Mouse (Mus musculus): ENCODE data around the gene Cnot3. TPM values are rescaled to one million over a fixed set of nuclear protein-coding genes. Genes with fewer than 3 reads are reported as not detected.

Gene Cnot3
- polyA plus RNA-seq (2012; rRNA removed; ENCODE audit: low replicate concordance), result 43.6 and 70.0 TPM in 2 replicates

DNA sequence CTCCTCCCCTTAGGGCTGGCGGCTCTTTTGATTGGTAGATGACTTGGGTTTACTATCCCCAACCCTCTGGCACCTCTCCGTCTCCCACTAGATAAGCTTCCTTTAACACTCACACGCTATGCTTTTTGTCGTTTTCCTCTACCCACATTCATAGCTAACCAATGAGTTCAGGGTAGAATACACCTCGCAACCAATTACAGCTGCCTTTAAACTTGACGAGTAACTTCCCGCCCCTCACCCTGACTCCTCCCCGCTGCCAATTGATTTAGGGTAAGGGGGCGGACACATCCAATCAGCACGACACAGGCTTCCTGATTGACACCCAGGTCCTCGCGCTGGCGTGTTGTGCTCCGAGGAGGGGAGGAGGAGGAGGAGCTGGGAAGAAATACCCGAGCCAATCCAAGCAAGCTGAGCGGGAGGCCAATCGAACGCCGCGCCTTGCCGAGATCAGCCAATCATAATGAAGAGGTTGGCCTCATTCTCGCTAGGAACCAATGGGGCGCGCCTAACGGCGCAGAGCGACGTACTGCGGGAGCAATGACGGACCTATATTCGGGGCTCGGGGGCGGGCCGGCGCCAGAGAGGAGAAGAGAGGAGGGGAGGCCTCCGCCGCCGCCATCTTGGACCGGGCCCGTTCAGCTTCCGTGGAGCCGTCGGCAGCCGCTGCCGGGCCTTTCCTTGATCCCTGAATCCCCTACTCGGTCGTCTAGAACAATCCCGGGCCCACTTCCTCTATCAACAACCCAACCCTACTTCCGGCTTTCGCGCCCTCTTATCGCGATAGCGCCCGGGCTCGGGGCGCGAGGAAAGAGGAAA, at the start of gene Cnot3:
Gene Cnot3, plus strand, starts transcription at position 597 of the 816 bp plus-strand sequence.

DNA sequence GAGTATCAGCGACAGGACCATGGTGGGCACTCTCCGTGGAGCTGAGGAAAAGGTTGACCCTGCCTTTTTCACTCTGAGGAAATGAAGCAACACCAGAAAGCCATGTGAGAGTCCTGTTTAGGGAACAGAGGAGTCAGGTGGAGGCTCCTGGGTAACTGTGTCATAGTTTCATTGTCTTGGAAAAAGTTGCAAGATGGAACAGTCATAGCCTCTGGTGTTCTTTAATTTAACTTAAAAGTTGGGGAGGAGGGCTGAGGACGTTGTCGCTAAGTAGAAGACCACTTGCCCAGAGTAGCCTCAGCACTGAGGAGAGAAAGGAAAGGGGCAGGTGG, 29.0 kb upstream of the Cnot3 start, which contains the start of gene Oscar:
Gene Oscar, minus strand, starts transcription at position 101 of the 332 bp plus-strand sequence.

DNA sequence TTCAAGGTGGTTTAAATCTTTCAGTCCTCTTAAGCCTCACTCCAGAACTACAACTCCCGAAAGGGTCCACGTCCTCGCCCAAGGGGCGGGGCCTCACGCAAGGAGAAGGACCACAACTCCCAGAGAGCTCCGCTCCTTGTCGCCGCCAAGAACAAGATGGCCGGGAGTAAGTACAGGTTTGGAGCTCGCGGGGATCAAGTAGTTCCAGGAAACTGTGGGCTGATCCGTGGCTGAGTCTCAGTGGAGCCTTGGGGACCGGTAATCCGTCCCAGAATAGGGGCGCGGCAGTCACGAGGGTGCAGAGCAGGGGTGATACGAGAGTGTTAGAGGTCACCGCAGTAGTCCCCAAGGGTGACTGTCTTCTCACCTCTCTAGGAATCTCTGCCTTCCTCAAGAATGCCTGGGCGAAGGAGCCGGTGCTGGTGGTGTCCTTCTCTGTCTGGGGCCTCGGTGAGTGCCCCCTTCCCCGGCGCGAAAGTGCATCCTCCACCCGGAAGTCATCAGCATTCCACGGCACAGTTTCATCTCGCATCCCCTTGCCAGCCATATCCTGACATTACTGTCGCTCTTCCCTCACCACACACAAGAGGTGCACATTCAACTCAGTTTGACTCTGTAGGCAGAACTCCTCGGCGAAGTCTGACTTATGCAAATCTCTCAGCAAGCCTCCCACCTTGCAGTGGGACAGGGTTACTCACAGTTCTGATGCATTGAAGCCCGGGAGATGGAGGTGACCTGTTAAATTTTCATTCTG, 27.6 kb upstream of the Cnot3 start, which contains the start of gene Ndufa3:
Gene Ndufa3, plus strand, starts transcription at position 132 of the 754 bp plus-strand sequence.

DNA sequence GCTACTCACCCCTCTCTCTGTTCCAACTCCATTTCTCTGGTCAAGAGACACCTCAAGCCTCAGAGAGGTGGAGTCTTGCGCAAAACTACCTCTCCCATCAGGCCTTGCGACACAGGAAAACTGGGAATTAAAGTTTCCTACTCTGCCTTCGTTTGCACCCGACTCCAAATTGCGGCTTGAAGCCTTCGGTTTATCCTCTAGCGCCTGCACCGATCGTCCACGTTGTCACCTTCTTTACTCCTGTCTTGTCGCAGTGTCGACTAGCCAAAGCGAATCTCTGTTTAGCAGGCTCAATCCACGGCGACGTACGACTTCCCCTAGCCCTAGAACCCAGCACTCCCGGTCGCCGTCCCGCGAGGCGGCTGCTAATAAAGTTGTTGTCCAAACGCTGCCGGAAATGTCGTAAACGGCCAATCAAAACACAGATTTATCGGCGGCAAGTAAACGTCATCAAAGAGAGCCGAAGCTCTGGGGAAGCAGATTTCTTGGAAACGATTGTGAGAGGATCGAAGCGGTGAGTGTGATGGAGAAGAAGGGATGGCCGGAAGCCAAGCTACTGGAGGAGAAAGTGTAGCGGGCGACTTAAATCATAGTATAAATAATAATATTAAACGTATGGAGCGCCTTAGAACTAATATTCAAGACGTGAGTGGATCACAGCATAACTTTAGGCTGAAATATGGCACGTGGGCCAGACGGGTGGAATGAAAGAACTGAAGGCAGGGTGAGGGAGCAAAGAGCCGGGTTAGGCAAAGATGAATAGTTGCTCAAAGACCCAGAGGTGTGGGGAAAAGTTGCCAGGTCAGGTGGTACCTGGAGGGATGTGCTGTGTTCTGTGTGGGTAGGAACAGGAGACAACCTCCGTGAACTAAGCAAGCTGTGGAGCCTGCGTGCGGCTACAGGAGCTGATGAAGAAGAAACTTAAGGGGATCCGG, 15.3 kb upstream of the Cnot3 start, which contains the start of the genes Tfpt and Prpf31:
Gene Tfpt, minus strand, starts transcription at position 387 of the 935 bp plus-strand sequence.
Gene Prpf31, plus strand, starts transcription at position 443 of the 935 bp plus-strand sequence.

DNA sequence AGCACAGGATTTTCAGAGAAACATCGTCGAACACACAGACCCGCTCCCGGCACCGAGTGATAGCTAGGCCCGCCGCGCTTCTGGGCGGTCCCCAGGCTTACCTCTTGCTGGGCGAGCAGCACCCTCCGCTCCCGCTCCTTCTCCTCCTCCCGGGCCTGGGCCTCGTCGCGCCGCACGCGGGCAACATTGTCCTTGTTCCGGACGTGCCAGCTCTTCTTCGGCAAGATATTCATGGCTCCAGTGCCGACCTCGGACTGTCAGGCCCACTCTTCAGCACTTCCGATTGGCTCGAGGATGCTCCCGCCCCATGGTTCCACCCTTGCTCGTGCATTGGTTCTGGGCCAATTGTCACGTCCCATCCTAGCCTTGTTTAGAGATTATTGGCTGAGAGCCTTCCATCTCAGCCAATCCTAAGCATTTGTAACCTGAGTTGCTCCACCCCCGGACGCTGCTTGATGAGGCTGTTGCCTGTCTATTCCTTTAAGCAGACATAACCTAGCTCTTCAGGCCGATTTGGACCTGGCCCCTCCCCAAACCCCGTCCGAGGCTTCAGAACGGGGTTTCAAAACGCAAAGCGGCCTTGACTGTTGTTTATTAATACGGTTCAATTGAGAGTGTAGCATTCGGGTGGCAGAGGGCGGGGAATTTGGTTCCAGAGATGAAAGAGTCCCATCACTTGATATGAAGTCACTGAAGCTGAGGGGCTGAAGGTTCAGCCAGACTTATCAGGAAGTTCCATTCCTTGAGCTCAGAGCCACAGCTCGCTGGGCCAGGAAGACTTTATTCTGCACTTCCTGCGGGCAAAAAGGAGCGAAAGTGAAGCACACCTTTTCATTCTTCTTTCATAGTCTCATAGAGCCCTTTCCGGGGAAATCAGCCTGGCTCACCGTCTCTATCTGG, 20.4 kb downstream of the Cnot3 start, which contains the start of gene Leng1:
Gene Leng1, minus strand, starts transcription at position 626 of the 900 bp plus-strand sequence.

DNA sequence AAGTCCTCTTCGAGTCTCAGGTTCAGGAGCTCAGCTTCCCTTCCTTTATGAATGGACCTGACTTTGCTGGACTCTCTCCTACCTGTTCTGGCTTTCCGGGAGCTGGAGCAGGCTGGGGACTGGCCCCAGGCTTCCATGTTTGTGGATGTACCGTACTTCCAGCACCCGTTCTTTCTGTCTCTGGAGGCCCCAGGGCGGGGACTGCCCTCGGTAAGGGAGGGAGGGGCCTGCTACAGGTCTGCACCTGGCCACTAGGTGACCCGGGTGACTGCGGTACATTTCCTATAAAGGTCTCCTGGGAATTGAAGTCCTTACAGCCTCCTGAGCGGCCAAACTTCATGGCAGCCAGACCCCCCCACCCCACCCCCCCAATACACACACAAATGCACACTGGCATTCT, 32.3 kb downstream of the Cnot3 start, which contains the start of gene Tmc4:
Gene Tmc4, minus strand, starts transcription at position 212 of the 400 bp plus-strand sequence.

DNA sequence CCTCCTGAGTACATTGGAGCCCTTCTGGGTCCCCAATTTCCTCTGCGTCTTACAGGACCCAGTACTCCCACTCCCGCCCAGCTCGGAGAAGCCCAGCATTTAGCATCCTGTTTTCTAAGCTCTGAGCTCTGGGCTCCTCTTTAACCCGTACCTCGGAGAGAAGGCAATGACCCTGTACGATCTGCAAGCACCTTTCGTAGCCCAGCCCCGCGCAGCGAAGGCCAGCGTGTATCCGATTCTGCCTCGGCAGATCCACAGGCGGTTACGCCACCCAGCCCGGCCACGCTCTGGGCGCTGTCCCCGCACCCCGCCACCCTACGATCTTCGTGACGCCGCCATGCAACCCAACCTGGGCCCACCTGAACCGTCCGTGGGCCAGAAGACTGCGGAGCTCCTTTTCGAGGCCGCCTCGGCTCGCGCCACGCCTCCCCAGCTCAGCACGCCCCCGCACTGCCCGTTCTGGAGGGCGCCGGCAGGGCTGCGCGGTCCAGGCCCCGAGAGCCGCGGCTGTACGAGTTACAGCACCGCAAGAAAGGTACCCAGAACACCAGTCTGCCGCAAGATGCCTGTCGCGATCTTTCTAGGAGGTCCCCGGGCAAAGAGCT, 47.4 kb downstream of the Cnot3 start, which contains the start of gene Tsen34:
Gene Tsen34, plus strand, starts transcription at position 482 of the 605 bp plus-strand sequence.

DNA sequence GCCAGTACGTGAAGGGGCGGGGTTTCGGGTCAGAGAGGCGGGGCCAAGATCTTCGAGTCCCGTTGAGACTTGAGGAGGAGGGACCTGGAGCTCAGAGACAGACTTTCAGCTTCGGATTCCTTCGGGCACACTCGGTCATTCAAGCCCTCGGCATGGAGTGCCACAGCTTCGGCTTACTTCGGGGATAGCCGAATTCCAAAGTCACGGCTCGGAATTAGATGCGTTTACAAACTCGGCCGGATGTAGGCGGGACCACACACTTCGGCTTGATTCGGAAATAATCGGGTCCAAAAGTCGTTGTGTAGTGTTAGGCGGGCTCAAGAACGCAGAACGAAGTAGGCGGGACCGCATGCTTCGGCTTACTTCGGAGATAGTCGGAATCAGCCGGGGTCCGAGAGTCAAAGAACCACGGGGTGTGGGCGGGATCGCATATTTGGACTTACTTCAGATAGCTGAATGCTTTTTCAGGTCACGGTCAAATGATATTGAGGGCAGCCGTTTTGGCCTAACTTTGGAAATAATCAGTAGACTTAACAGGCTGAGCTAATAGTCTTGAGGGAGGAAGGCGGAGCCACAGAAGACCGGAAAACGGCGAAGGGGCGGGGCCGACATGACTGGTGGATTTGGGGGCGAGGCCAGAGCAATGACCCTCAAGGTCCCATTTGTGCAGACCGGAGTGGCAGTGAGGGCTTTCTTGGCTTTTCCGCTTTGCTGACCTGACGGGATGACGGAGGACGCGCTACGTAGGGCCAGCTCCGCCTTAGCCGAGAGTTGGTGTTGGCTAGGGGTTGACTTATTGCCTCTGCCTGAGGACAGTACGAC, 48.1 kb downstream of the Cnot3 start, which contains the start of gene Mboat7:
Gene Mboat7, minus strand, starts transcription at position 537 of the 822 bp plus-strand sequence.

DNA sequence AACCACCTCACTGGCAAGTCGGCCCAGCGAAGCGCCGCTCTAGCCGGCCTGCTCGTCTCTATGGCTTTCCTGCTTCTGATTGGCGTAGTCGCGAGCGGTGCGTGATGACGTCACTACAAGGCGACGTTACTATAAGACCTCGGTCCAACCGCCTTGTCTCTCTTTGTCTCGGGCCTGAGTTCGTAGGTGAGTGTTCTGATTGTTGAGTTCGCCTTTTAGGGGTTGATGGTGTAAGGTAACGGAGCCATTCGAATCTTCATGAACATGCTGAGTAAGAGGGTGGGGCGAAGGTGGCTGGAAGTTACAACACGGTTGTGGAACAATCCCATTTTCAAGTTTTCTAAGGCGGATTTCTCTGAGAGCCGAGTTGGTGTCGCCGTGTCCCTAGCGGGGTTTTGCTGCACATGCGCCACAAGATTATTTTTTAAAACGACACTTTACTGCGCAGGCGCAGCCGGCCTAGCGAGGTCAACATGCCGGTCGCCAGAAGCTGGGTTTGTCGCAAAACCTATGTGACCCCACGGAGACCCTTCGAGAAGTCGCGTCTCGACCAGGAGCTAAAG, 58.9 kb downstream of the Cnot3 start, which contains the start of gene Rps9:
Gene Rps9, plus strand, starts transcription at position 115 of the 563 bp plus-strand sequence.

Other genes with a start within 250 kb of the Cnot3 start
- not detected in 2 replicates for gene Cacng6, start 221.1 kb upstream of the Cnot3 start, polyA plus RNA-seq (2012; rRNA removed; ENCODE audit: low replicate concordance)
- gene Tarm1, start 142.6 kb upstream of the Cnot3 start, polyA plus RNA-seq (2012; rRNA removed; ENCODE audit: low replicate concordance), result 0.15 and 0.20 TPM in 2 replicates
- 0.21 and 0.36 TPM in 2 replicates for gene Oscar, start 29.1 kb upstream of the Cnot3 start, polyA plus RNA-seq (2012; rRNA removed; ENCODE audit: low replicate concordance)
- gene Ndufa3, start 27.9 kb upstream of the Cnot3 start, polyA plus RNA-seq (2012; rRNA removed; ENCODE audit: low replicate concordance), result 278 and 365 TPM in 2 replicates
- gene Tfpt, start 15.3 kb upstream of the Cnot3 start, polyA plus RNA-seq (2012; rRNA removed; ENCODE audit: low replicate concordance), result 11.6 and 11.8 TPM in 2 replicates
- 25.6 and 39.6 TPM in 2 replicates for gene Prpf31, start 15.3 kb upstream of the Cnot3 start, polyA plus RNA-seq (2012; rRNA removed; ENCODE audit: low replicate concordance)
- 5.2 and 5.6 TPM in 2 replicates for gene Leng1, start 20.6 kb downstream of the Cnot3 start, polyA plus RNA-seq (2012; rRNA removed; ENCODE audit: low replicate concordance)
- 5.0 and 61.2 TPM in 2 replicates for gene Tmc4, start 32.3 kb downstream of the Cnot3 start, polyA plus RNA-seq (2012; rRNA removed; ENCODE audit: low replicate concordance)
- gene Tsen34, start 47.6 kb downstream of the Cnot3 start, polyA plus RNA-seq (2012; rRNA removed; ENCODE audit: low replicate concordance), result 95.9 and 159 TPM in 2 replicates
- 34.0 and 69.4 TPM in 2 replicates for gene Mboat7, start 48.3 kb downstream of the Cnot3 start, polyA plus RNA-seq (2012; rRNA removed; ENCODE audit: low replicate concordance)
- gene Rps9, start 58.7 kb downstream of the Cnot3 start, polyA plus RNA-seq (2012; rRNA removed; ENCODE audit: low replicate concordance), result 1,410 and 2,641 TPM in 2 replicates
- 26.6 and 30.3 TPM in 2 replicates for gene Pirb, start 75.1 kb downstream of the Cnot3 start, polyA plus RNA-seq (2012; rRNA removed; ENCODE audit: low replicate concordance)
- gene Gm15448, start 180.4 kb downstream of the Cnot3 start, polyA plus RNA-seq (2012; rRNA removed; ENCODE audit: low replicate concordance), result 0.37 and 0.82 TPM in 2 replicates
- gene Pira2, start 199.8 kb downstream of the Cnot3 start, polyA plus RNA-seq (2012; rRNA removed; ENCODE audit: low replicate concordance), result 1.3 and 1.7 TPM in 2 replicates